Mouse (Mus musculus): ENCODE measurements at regions not wholly inside any gene's neighbourhood (a gene's known extent, or its start where the extent isn't known, plus 50 kb on each side); places are given as distances from the start of the nearest gene placed in this dataset.

GRCm38 (mm10) chr5:85954526-85954925 is 110.9 kb downstream of the Cenpc1 start:
- H3K27ac ChIP-seq (ENCODE audit: insufficient read depth, low read depth): no peak overlapping the region
- H3K27me3 ChIP-seq (replicated peaks): no peaks in the 10 kb centered on the region
- dilution Hi-C loops (cut with MboI; ENCODE audit: extremely low pct_ligation_motif_present, extremely low pct_unique_long_range_greater_than_20kb, low sequenced_read_pairs) (no loop called here), in situ Hi-C loops (cut with MboI; ENCODE audit: low pct_ligation_motif_present, low pct_unique_long_range_greater_than_20kb, low sequenced_read_pairs) (no loop called here)
- H3K4me3 ChIP-seq (replicated peaks in 1 of 3; ENCODE audit: low read depth in 2 of 3, low read length in 2 of 3, poor library complexity in 1 of 3): no peak overlapping the region
- no peak overlapping the region for H3K4me2 ChIP-seq (ENCODE audit: insufficient read depth, low read depth, poor library complexity, severe bottlenecking)
- no peaks in the 10 kb centered on the region for H3K4me1 ChIP-seq (ENCODE audit: control insufficient read depth in 1 of 2, insufficient read depth in 2 of 2)
- no peaks in the 10 kb centered on the region for H3K9me3 ChIP-seq (replicated peaks; ENCODE audit: low read length)
- TF ChIP-seq CHD2 (IDR thresholded peaks at IDR 0.05; ENCODE audit: low read length) (no peak), PAX5 (IDR thresholded peaks at IDR 0.05; ENCODE audit: low read length) (no peak), ETS1 (conservative IDR thresholded peaks at IDR 0.05; ENCODE audit: low read depth, low read length) (no peak), E2F4 (IDR thresholded peaks at IDR 0.05; ENCODE audit: insufficient replicate concordance, low read depth, low read length) (no peak), ZNF384 (IDR thresholded peaks at IDR 0.05; ENCODE audit: low read depth, low read length) (no peak), HCFC1 (IDR thresholded peaks at IDR 0.05; ENCODE audit: low read depth, low read length) (no peak), CTCF (conservative IDR thresholded peaks at IDR 0.05 in 1 of 2, IDR thresholded peaks at IDR 0.05 in 1 of 2; ENCODE audit: low read depth in 2 of 2, low read length in 2 of 2) (no peak), SMC3 (IDR thresholded peaks at IDR 0.05; ENCODE audit: low read depth, low read length) (no peak), JUN (IDR thresholded peaks at IDR 0.05; ENCODE audit: insufficient read depth, low read depth, low read length) (no peak), USF1 (IDR thresholded peaks at IDR 0.05; ENCODE audit: low read depth, low read length) (no peak), BHLHE40 (IDR thresholded peaks at IDR 0.05; ENCODE audit: low read depth, low read length) (no peak), JUND (conservative IDR thresholded peaks at IDR 0.05; ENCODE audit: low read depth, low read length) (no peak), TCF12 (IDR thresholded peaks at IDR 0.05; ENCODE audit: low read depth, low read length) (no peak), SIN3A (IDR thresholded peaks at IDR 0.05; ENCODE audit: low read length) (no peak), MEF2A (IDR thresholded peaks at IDR 0.05; ENCODE audit: borderline replicate concordance, low read depth, low read length) (no peak)
- DNase-seq (ENCODE audit: extremely low read depth): no peak
- H3K79me2 ChIP-seq (replicated peaks; ENCODE audit: control insufficient read depth, extremely low read depth, insufficient read depth, poor library complexity, severe bottlenecking): no peaks in the 10 kb centered on the region
- H3K36me3 ChIP-seq (replicated peaks in 1 of 2; ENCODE audit: control insufficient read depth in 1 of 2, insufficient read depth in 1 of 2, low read length in 1 of 2): no peaks in the 10 kb centered on the region
- no peak overlapping the region for H3K9ac ChIP-seq (ENCODE audit: insufficient read depth, low read depth)

GRCm38 (mm10) chr5:85936667-85937314 is 128.6 kb downstream of the Cenpc1 start:
- H3K36me3 ChIP-seq (replicated peaks in 1 of 2; ENCODE audit: control insufficient read depth in 1 of 2, insufficient read depth in 1 of 2, low read length in 1 of 2): no peaks in the 10 kb centered on the region
- H3K9me3 ChIP-seq (replicated peaks; ENCODE audit: low read length): no peaks in the 10 kb centered on the region
- H3K27me3 ChIP-seq (replicated peaks): no peaks in the 10 kb centered on the region
- no peak overlapping the region for H3K9ac ChIP-seq (ENCODE audit: insufficient read depth, low read depth)
- dilution Hi-C loops (cut with MboI; ENCODE audit: extremely low pct_ligation_motif_present, extremely low pct_unique_long_range_greater_than_20kb, low sequenced_read_pairs) (no loop called here), in situ Hi-C loops (cut with MboI; ENCODE audit: low pct_ligation_motif_present, low pct_unique_long_range_greater_than_20kb, low sequenced_read_pairs) (loop anchor here (25.0 kb wide), 1 partner anchor 349 kb away; no protein-coding TSS in a partner anchor)
- H3K79me2 ChIP-seq (replicated peaks; ENCODE audit: control insufficient read depth, extremely low read depth, insufficient read depth, poor library complexity, severe bottlenecking): no peaks in the 10 kb centered on the region
- H3K4me3 ChIP-seq (replicated peaks in 1 of 3; ENCODE audit: low read depth in 2 of 3, low read length in 2 of 3, poor library complexity in 1 of 3): no peak overlapping the region
- H3K4me1 ChIP-seq (ENCODE audit: control insufficient read depth in 1 of 2, insufficient read depth in 2 of 2): no peaks in the 10 kb centered on the region
- peak overlapping the region; percentile 42; the same call in 1 of the 2 replicates for H3K4me2 ChIP-seq (ENCODE audit: insufficient read depth, low read depth, poor library complexity, severe bottlenecking)
- H3K27ac ChIP-seq (ENCODE audit: insufficient read depth, low read depth): no peak overlapping the region
- peak; percentile 70 for DNase-seq (ENCODE audit: extremely low read depth)
- TF ChIP-seq RAD21 (IDR thresholded peaks at IDR 0.05; ENCODE audit: low read depth, low read length) (peak; percentile 98), EP300 (IDR thresholded peaks at IDR 0.05; ENCODE audit: low read length) (no peak), CHD1 (IDR thresholded peaks at IDR 0.05; ENCODE audit: low read depth, low read length) (no peak), SMC3 (IDR thresholded peaks at IDR 0.05; ENCODE audit: low read depth, low read length) (peak; percentile 94), ZC3H11A (IDR thresholded peaks at IDR 0.05; ENCODE audit: low read depth, low read length) (peak; percentile 56), CTCF (conservative IDR thresholded peaks at IDR 0.05 in 1 of 2, IDR thresholded peaks at IDR 0.05 in 1 of 2; ENCODE audit: low read depth in 2 of 2, low read length in 2 of 2) (peak; percentile 72 to 93), USF1 (IDR thresholded peaks at IDR 0.05; ENCODE audit: low read depth, low read length) (no peak)

All from CH12.LX (cell line).